11 mouse cellular contexts compared by ENCODE assay signal in genomic region chr4:146474181-146474580, GRCm38 (mm10). TPM values are rescaled to one million over a fixed set of nuclear protein-coding genes. Genes with fewer than 3 reads are reported as not detected.
DNase-seq lines count a peak whose midpoint lies in the region; ATAC-seq and TF ChIP-seq lines count a peak whose summit lies in the region.
"Not testable (repeated sequence)": the region's sequence is repeated elsewhere in the genome, so short reads cannot be mapped to it uniquely, and the experiment has no call there.
"Had no signal": no experiment of that assay in that cellular context is flagged by ENCODE, and none has a peak within 500 bp of the region (broad histone marks: within the 10 kb centered on the region; RNA-seq: fewer than 3 reads in every experiment).

No protein-coding gene starts in this region.

- not testable (repeated sequence) for TF ChIP-seq CTCF in intestine, postnatal 0 days (IDR thresholded peaks at IDR 0.05; ENCODE audit: low read depth)

- H3K9me3 ChIP-seq in forebrain, embryonic 11.5 days (ENCODE audit: control insufficient read depth, low read length), result peaks cover 24% of the 10 kb centered on the region
- peaks cover 24% of the 10 kb centered on the region for H3K9me3 ChIP-seq in hindbrain, embryonic 11.5 days (ENCODE audit: control insufficient read depth, low read length)
- H3K9me3 ChIP-seq in intestine, postnatal 0 days (ENCODE audit: control insufficient read depth), result peaks cover 37% of the 10 kb centered on the region
- H3K9me3 ChIP-seq in liver, embryonic 11.5 days (ENCODE audit: control insufficient read depth, low read length), result peaks cover 24% of the 10 kb centered on the region
- peaks cover 19% of the 10 kb centered on the region for H3K9me3 ChIP-seq in neural tube, embryonic 11.5 days (ENCODE audit: control insufficient read depth, low read length)
- peaks cover 19% of the 10 kb centered on the region for H3K9me3 ChIP-seq in stomach, embryonic 16.5 days (replicated peaks; ENCODE audit: control insufficient read depth, low read length)

- not testable (repeated sequence) for H3K9ac ChIP-seq in forebrain, embryonic 11.5 days (ENCODE audit: low read length); hindbrain, embryonic 11.5 days (ENCODE audit: low read depth, low read length); intestine, postnatal 0 days (ENCODE audit: low read depth, low read length); liver, embryonic 11.5 days (ENCODE audit: low read depth, low read length); neural tube, embryonic 11.5 days (ENCODE audit: low read length); stomach, embryonic 16.5 days (ENCODE audit: low read length)

- H3K36me3 ChIP-seq in forebrain, embryonic 11.5 days (ENCODE audit: control insufficient read depth, insufficient read depth, low read length); hindbrain, embryonic 11.5 days (ENCODE audit: control insufficient read depth, insufficient read depth, low read length); intestine, postnatal 0 days (ENCODE audit: control insufficient read depth, insufficient read depth); liver, embryonic 11.5 days (ENCODE audit: control insufficient read depth, insufficient read depth, low read length); neural tube, embryonic 11.5 days (ENCODE audit: control insufficient read depth, insufficient read depth, low read length); stomach, embryonic 16.5 days (ENCODE audit: control insufficient read depth, insufficient read depth, low read length): not testable (repeated sequence)

- not testable (repeated sequence) for H3K4me1 ChIP-seq in forebrain, embryonic 11.5 days (replicated peaks; ENCODE audit: control insufficient read depth, insufficient read depth, low read length); hindbrain, embryonic 11.5 days (replicated peaks; ENCODE audit: control insufficient read depth, insufficient read depth, low read length); intestine, postnatal 0 days (replicated peaks; ENCODE audit: control insufficient read depth, insufficient read depth, low read length); liver, embryonic 11.5 days (replicated peaks; ENCODE audit: control insufficient read depth, insufficient read depth, low read length); neural tube, embryonic 11.5 days (ENCODE audit: control insufficient read depth, insufficient read depth, low read length); stomach, embryonic 16.5 days (ENCODE audit: control insufficient read depth, insufficient read depth, low read length)

- not testable (repeated sequence) for H3K27me3 ChIP-seq in forebrain, embryonic 11.5 days (ENCODE audit: control insufficient read depth, insufficient read depth, low read length); hindbrain, embryonic 11.5 days (ENCODE audit: control insufficient read depth, insufficient read depth, low read length); intestine, postnatal 0 days (replicated peaks; ENCODE audit: control insufficient read depth, insufficient read depth, low read length); liver, embryonic 11.5 days (replicated peaks; ENCODE audit: control insufficient read depth, insufficient read depth, low read length); neural tube, embryonic 11.5 days (ENCODE audit: control insufficient read depth, insufficient read depth, low read length); stomach, embryonic 16.5 days (ENCODE audit: control insufficient read depth, insufficient read depth, low read length)

- not testable (repeated sequence) for H3K4me2 ChIP-seq in forebrain, embryonic 11.5 days (ENCODE audit: low read depth, low read length, severe bottlenecking); hindbrain, embryonic 11.5 days (replicated peaks; ENCODE audit: low read depth, low read length); intestine, postnatal 0 days (replicated peaks; ENCODE audit: low read depth); liver, embryonic 11.5 days; neural tube, embryonic 11.5 days (ENCODE audit: low read depth); stomach, embryonic 16.5 days (ENCODE audit: low read depth, low read length)

- H3K27ac ChIP-seq in forebrain, embryonic 11.5 days (ENCODE audit: low read depth, low read length); hindbrain, embryonic 11.5 days (ENCODE audit: low read depth, low read length); intestine, postnatal 0 days (ENCODE audit: low read depth, low read length); liver, embryonic 11.5 days (ENCODE audit: low read depth, low read length); neural tube, embryonic 11.5 days (ENCODE audit: low read depth, low read length); stomach, embryonic 16.5 days (ENCODE audit: low read length): not testable (repeated sequence)

- ATAC-seq in forebrain, embryonic 11.5 days (replicated peaks; ENCODE audit: low FRiP score), result 0 out of 2 replicates have a peak, but pooled peaks have one; percentile 24
- peak; percentile 39; the same call in 1 of the 2 replicates for ATAC-seq in hindbrain, embryonic 11.5 days (ENCODE audit: low FRiP score)
- peak; percentile 16; the same call in 1 of the 2 replicates for ATAC-seq in intestine, postnatal 0 days
- ATAC-seq in liver, embryonic 11.5 days (replicated peaks; ENCODE audit: low FRiP score), result peak; percentile 17; the same call in 1 of the 2 replicates
- 0 out of 2 replicates have a peak, but pooled peaks have one; percentile 12 for ATAC-seq in megakaryocyte progenitor cell, adult 5-6 weeks (replicated peaks; ENCODE audit: poor library complexity)
- 0 out of 2 replicates have a peak, but pooled peaks have one; percentile 5 for ATAC-seq in neural tube, embryonic 11.5 days (ENCODE audit: insufficient read depth, low FRiP score, low TSS enrichment)
- ATAC-seq in stomach, embryonic 16.5 days (ENCODE audit: insufficient read depth, low FRiP score), result 0 out of 2 replicates have a peak, but pooled peaks have one; percentile 11

- DNase-seq in forebrain, embryonic 11.5 days (ENCODE audit: low spot score); hindbrain, embryonic 11.5 days (ENCODE audit: low spot score); liver, embryonic 11.5 days (ENCODE audit: low spot score); neural tube, embryonic 11.5 days (ENCODE audit: low spot score): not testable (repeated sequence)

- no CpG with 5 or more reads among the region's 1 CpGs for WGBS in forebrain, embryonic 11.5 days
- no CpG with 5 or more reads among the region's 1 CpGs for WGBS in hindbrain, embryonic 11.5 days
- no CpG with 5 or more reads among the region's 1 CpGs for WGBS in intestine, postnatal 0 days
- no CpG with 5 or more reads among the region's 1 CpGs for WGBS in liver, embryonic 11.5 days
- WGBS in neural tube, embryonic 11.5 days, result no CpG with 5 or more reads among the region's 1 CpGs
- WGBS in stomach, embryonic 16.5 days, result no CpG with 5 or more reads among the region's 1 CpGs

- not testable (repeated sequence) for H3K4me3 ChIP-seq in forebrain, embryonic 11.5 days (ENCODE audit: low read depth, low read length); hindbrain, embryonic 11.5 days (ENCODE audit: low read depth, low read length); intestine, postnatal 0 days (ENCODE audit: low read depth, low read length); liver, embryonic 11.5 days (ENCODE audit: low read depth, low read length); neural tube, embryonic 11.5 days (ENCODE audit: low read depth, low read length); stomach, embryonic 16.5 days (replicated peaks; ENCODE audit: low read length)

RNA-seq across cellular contexts. Expression of gene Zfp992, which starts 25.4 kb away (rescaled TPM):
- polyA plus RNA-seq in forebrain, embryonic 11.5 days (2014; fragmentation: Nextera tagmentation; extraction: Ambion mirVana), result 3.3 and 4.0 TPM in 2 replicates
- 3.6 and 3.9 TPM in 2 replicates for polyA plus RNA-seq in hindbrain, embryonic 11.5 days (2014; fragmentation: Nextera tagmentation; extraction: Ambion mirVana)
- polyA plus RNA-seq in intestine, postnatal 0 days (2015; fragmentation: Nextera tagmentation; extraction: Ambion mirVana), result 4.3 and 4.8 TPM in 2 replicates
- 9.0 and 9.4 TPM in 2 replicates for polyA plus RNA-seq in liver, embryonic 11.5 days (2014; fragmentation: Nextera tagmentation; extraction: Ambion mirVana)
- 22.0 and 24.6 TPM in 2 replicates for total RNA-seq in megakaryocyte progenitor cell, adult 5-6 weeks (2015)
- 7.4 and 12.2 TPM in 2 replicates for total RNA-seq in megakaryocyte progenitor cell, adult 5-6 weeks (2017)
- 3.9 and 4.1 TPM in 2 replicates for polyA plus RNA-seq in neural tube, embryonic 11.5 days (2014; fragmentation: Nextera tagmentation; extraction: Ambion mirVana)
- polyA plus RNA-seq in stomach, embryonic 16.5 days (2015; fragmentation: Nextera tagmentation; extraction: Ambion mirVana), result 1.9 and 2.7 TPM in 2 replicates

RNA-seq across cellular contexts. Expression of gene Zfp981, which starts 27.6 kb away (rescaled TPM):
- not detected in 2 replicates for polyA plus RNA-seq in forebrain, embryonic 11.5 days (2014; fragmentation: Nextera tagmentation; extraction: Ambion mirVana)
- polyA plus RNA-seq in hindbrain, embryonic 11.5 days (2014; fragmentation: Nextera tagmentation; extraction: Ambion mirVana), result 0.19 TPM in 1 of 2 replicates, not detected in the other
- polyA plus RNA-seq in intestine, postnatal 0 days (2015; fragmentation: Nextera tagmentation; extraction: Ambion mirVana), result not detected in 2 replicates
- 0.21 and 0.31 TPM in 2 replicates for polyA plus RNA-seq in liver, embryonic 11.5 days (2014; fragmentation: Nextera tagmentation; extraction: Ambion mirVana)
- total RNA-seq in megakaryocyte progenitor cell, adult 5-6 weeks (2015), result 0.05 and 0.10 TPM in 2 replicates
- total RNA-seq in megakaryocyte progenitor cell, adult 5-6 weeks (2017), result not detected in 2 replicates
- 0.15 TPM in 1 of 2 replicates, not detected in the other for polyA plus RNA-seq in neural tube, embryonic 11.5 days (2014; fragmentation: Nextera tagmentation; extraction: Ambion mirVana)
- polyA plus RNA-seq in stomach, embryonic 16.5 days (2015; fragmentation: Nextera tagmentation; extraction: Ambion mirVana), result not detected in 2 replicates
- polyA plus RNA-seq: adrenal gland, adult 2 months; heart, postnatal 0 days; lung, embryonic 15.5 days; thymus, adult 2 months had no signal
